Mouse (Mus musculus) MEL (cell line): ENCODE measurements around the gene Nsd1.

Experiments
- BHLHE40 ChIP-seq: IDR thresholded peaks from 2 replicates; pipeline ENCODE4 v1.6.1; 2012; ENCODE audit warnings: low read depth, mild to moderate bottlenecking, inconsistent platforms, low read length, improper control_type of control experiment, borderline replicate concordance
- CHD2 ChIP-seq: IDR thresholded peaks from 2 replicates; pipeline ENCODE4 v1.6.1; 2011; ENCODE audit warnings: low read length, improper control_type of control experiment
- CTCF ChIP-seq, 3 experiments: IDR thresholded peaks in 2 of 3; conservative IDR thresholded peaks in 1 of 3; 2 replicates each; pipeline ENCODE4 v1.5.1; 2011 to 2012; ENCODE audit warnings: low read length in 3 of 3, low read depth in 2 of 3, mild to moderate bottlenecking in 2 of 3, improper control_type of control experiment in 1 of 3, inconsistent platforms in 1 of 3, mixed read lengths in 1 of 3, moderate library complexity in 1 of 3; ENCODE audit not compliant: control insufficient read depth in 1 of 3, insufficient read depth in 1 of 3, poor library complexity in 1 of 3, severe bottlenecking in 1 of 3
- ELF1 ChIP-seq: IDR thresholded peaks from 2 replicates; pipeline ENCODE4 v1.6.1; 2014; ENCODE audit warnings: low read depth, mild to moderate bottlenecking, inconsistent platforms, low read length, improper control_type of control experiment, moderate library complexity
- MAX ChIP-seq: IDR thresholded peaks from 2 replicates; pipeline ENCODE4 v1.6.1; 2011; ENCODE audit warnings: low read length, improper control_type of control experiment
- POLR2A ChIP-seq, 2 experiments: IDR thresholded peaks; 2 replicates each; pipeline ENCODE4 v1.6.1; 2011 to 2012; ENCODE audit warnings: low read length in 2 of 2, mild to moderate bottlenecking in 2 of 2, control low read depth in 1 of 2, improper control_type of control experiment in 1 of 2, low read depth in 1 of 2, moderate library complexity in 1 of 2; ENCODE audit not compliant: control insufficient read depth in 1 of 2, insufficient read depth in 1 of 2, poor library complexity in 1 of 2
- POLR2AphosphoS2 ChIP-seq: IDR thresholded peaks from 2 replicates; pipeline ENCODE4 v1.6.1; 2011; ENCODE audit warnings: low read length, improper control_type of control experiment
- RCOR1 ChIP-seq: IDR thresholded peaks from 2 replicates; pipeline ENCODE4 v1.6.1; 2012; ENCODE audit warnings: low read depth, mild to moderate bottlenecking, inconsistent platforms, low read length, improper control_type of control experiment
- SIN3A ChIP-seq: IDR thresholded peaks from 2 replicates; pipeline ENCODE4 v1.6.1; 2012; ENCODE audit warnings: low read length, improper control_type of control experiment, inconsistent platforms
- USF1 ChIP-seq: IDR thresholded peaks from 2 replicates; pipeline ENCODE4 v1.6.1; 2014; ENCODE audit warnings: low read depth, mild to moderate bottlenecking, inconsistent platforms, low read length, improper control_type of control experiment, moderate library complexity
- ZMIZ1 ChIP-seq: IDR thresholded peaks from 2 replicates; pipeline ENCODE4 v1.6.1; 2012; ENCODE audit warnings: low read depth, mild to moderate bottlenecking, inconsistent platforms, low read length, improper control_type of control experiment, moderate library complexity

DNA sequence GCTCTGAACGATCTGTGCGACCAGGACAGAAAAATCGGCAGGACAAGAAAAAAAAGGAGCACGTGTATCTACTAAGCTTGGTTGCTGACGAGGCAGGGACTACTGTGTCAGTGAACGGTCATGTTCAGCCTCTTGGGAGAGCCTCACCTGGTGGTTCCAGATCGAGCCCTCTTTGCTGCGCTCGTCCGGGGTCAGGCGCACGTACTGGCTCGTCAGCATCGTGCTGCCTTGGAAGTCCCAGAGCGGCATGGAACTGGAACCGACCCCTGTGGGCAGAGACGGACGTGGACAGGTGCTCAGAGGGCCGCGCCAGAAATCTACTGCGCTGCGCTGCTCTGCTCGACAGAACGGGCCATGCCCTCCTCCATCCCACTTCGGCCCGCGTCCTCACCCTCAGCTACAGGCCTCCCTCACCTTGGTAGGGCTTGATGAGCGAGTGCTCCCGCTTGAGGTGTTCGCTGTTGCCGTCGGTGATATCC is 152.4 kb downstream of the Nsd1 start:
- TF ChIP-seq POLR2AphosphoS2 (no peak), MAX (peak; percentile 75), POLR2A (IDR thresholded peaks at IDR 0.05; ENCODE audit: control insufficient read depth in 1 of 2, insufficient read depth in 1 of 2, low read depth in 1 of 2, low read length in 2 of 2, poor library complexity in 1 of 2) (no peak), RCOR1 (no peak), BHLHE40 (no peak), CHD2 (no peak), CTCF (IDR thresholded peaks at IDR 0.05 in 2 of 3, conservative IDR thresholded peaks at IDR 0.05 in 1 of 3; ENCODE audit: control insufficient read depth in 1 of 3, insufficient read depth in 1 of 3, low read depth in 2 of 3, low read length in 3 of 3, poor library complexity in 1 of 3, severe bottlenecking in 1 of 3) (no peak), SIN3A (no peak), ZMIZ1 (no peak), ELF1 (no peak), USF1 (no peak)
